Mouse (Mus musculus): ENCODE results near the gene Gosr1. TPM values are rescaled to one million over a fixed set of nuclear protein-coding genes. Genes with fewer than 3 reads are reported as not detected.

Gosr1 gene
- polyA plus RNA-seq, 2 experiments, result 24.7 to 36.3 TPM

DNA sequence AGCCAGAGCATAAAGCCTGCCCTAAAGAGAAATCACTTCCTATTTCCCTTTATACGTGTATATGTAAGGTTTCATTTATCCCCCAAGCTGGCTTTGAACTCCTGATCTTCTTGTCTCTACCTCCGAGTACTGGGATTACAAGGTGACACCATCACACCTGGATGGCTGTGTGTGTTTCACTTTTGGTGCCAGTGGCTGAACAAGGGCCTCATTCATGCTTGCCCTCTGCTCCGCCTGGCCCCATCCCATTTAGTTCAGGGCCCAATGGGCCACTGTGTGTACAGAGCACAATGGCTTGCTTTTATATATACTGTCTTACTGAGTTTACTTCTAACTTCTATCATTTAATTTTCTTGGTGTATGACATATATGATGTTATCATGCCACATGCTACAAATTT, 11.1 kb downstream of the Gosr1 start:
- Histone ChIP-seq H3K4me1 (ENCODE audit: control insufficient read depth, insufficient read depth, low read length) (no peaks in the 10 kb centered on the region), H3K36me3 (ENCODE audit: control insufficient read depth, insufficient read depth, low read length) (peaks cover 84% of the 10 kb centered on the region), H3K4me3 (replicated peaks; ENCODE audit: low read length) (no peak overlapping the region), H3K9ac (ENCODE audit: low read depth, low read length, severe bottlenecking) (no peak overlapping the region), H3K9me3 (ENCODE audit: control insufficient read depth, low read length) (no peaks in the 10 kb centered on the region), H3K27me3 (ENCODE audit: control insufficient read depth, insufficient read depth, low read length) (no peaks in the 10 kb centered on the region), H3K4me2 (replicated peaks; ENCODE audit: low read depth, low read length, severe bottlenecking) (no peak overlapping the region), H3K27ac (replicated peaks; ENCODE audit: low read depth, low read length) (no peak overlapping the region)
- no peak for TF ChIP-seq POLR2A (IDR thresholded peaks at IDR 0.05; ENCODE audit: borderline replicate concordance, extremely low read depth, insufficient read depth, insufficient read length)
- no peak for DNase-seq (ENCODE audit: low spot score)
- no peak for ATAC-seq (ENCODE audit: low FRiP score, low read depth)
- WGBS, result 89% methylated on average over 3 of the region's 3 CpGs

DNA sequence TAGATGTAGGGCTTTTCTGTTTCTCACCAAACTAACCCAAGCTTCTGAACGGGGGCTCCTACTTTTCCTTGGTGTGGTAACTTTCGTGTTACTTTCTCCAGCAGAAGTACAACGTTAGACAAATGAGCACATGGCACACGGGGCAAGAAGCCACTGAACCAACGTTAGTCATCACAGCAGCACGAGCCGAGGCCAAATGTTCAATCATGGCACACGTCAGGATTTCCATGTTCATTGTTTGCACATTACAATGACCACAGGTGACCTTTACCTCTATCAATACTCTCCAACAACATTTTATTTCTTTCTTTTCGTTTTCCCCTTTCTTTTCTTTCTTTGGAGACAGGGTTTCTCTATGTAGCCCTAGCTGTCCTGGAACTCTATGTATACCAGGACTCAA, 14.6 kb downstream of the Gosr1 start:
- Histone ChIP-seq H3K36me3 (ENCODE audit: control insufficient read depth, insufficient read depth, low read length) (peaks cover 85% of the 10 kb centered on the region), H3K9ac (ENCODE audit: low read depth, low read length, severe bottlenecking) (no peak overlapping the region), H3K4me3 (replicated peaks; ENCODE audit: low read length) (no peak overlapping the region), H3K9me3 (ENCODE audit: control insufficient read depth, low read length) (no peaks in the 10 kb centered on the region), H3K27me3 (ENCODE audit: control insufficient read depth, insufficient read depth, low read length) (no peaks in the 10 kb centered on the region), H3K27ac (replicated peaks; ENCODE audit: low read depth, low read length) (no peak overlapping the region), H3K4me2 (replicated peaks; ENCODE audit: low read depth, low read length, severe bottlenecking) (no peak overlapping the region), H3K4me1 (ENCODE audit: control insufficient read depth, insufficient read depth, low read length) (no peaks in the 10 kb centered on the region)
- no peak for TF ChIP-seq POLR2A (IDR thresholded peaks at IDR 0.05; ENCODE audit: borderline replicate concordance, extremely low read depth, insufficient read depth, insufficient read length)
- ATAC-seq (ENCODE audit: low FRiP score, low read depth) (no peak), DNase-seq (ENCODE audit: low spot score) (no peak)
- 92% methylated on average over 9 of the region's 9 CpGs for WGBS

DNA sequence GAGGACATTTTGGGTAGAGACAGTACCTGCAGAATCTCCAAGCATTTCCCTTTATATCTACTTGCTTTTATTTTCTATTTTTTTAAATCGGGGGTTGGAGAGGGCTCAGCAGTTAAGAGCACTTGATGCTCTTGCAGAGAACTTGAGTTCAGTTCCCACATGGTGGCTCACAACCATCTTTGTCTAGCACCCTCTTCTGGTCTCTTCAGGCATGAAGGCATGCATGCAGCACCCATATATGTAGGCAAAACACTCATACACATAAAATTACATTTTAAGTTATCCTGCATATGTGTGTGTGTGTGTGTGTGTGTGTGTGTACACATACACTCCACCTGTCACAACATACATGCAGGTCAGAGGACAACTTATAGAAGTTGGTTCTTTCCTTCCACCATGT, 17.5 kb downstream of the Gosr1 start:
- Histone ChIP-seq H3K9me3 (ENCODE audit: control insufficient read depth, low read length) (no peaks in the 10 kb centered on the region), H3K27me3 (ENCODE audit: control insufficient read depth, insufficient read depth, low read length) (no peaks in the 10 kb centered on the region), H3K4me3 (replicated peaks; ENCODE audit: low read length) (no peak overlapping the region), H3K4me1 (ENCODE audit: control insufficient read depth, insufficient read depth, low read length) (no peaks in the 10 kb centered on the region), H3K36me3 (ENCODE audit: control insufficient read depth, insufficient read depth, low read length) (peaks cover 69% of the 10 kb centered on the region), H3K9ac (ENCODE audit: low read depth, low read length, severe bottlenecking) (no peak overlapping the region), H3K27ac (replicated peaks; ENCODE audit: low read depth, low read length) (no peak overlapping the region), H3K4me2 (replicated peaks; ENCODE audit: low read depth, low read length, severe bottlenecking) (no peak overlapping the region)
- 93% methylated on average over 1 of the region's 1 CpGs for WGBS
- DNase-seq (ENCODE audit: low spot score), result no peak
- no peak for ATAC-seq (ENCODE audit: low FRiP score, low read depth)
- no peak for TF ChIP-seq POLR2A (IDR thresholded peaks at IDR 0.05; ENCODE audit: borderline replicate concordance, extremely low read depth, insufficient read depth, insufficient read length)

DNA sequence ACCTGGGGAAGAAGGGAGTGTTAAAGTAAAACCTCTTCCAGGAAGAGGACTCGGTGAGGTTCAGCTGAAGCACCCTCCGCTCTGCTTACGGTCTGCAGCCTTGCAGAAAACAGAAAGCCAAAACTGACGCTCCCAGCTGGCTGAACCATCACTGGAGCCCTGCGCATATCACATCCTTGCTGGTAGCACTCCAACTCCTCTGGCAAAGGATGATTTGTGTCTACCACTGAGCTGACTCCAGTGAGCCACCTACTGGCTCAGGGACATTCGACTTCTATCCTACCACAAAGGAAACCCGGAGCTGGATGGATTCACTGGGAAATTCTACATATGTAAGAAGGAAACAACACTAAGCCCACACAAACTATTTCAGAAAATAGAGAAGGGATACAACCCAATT, 18.8 kb downstream of the Gosr1 start:
- no peak overlapping the region for H3K9ac ChIP-seq (ENCODE audit: low read depth, low read length, severe bottlenecking)
- no peaks in the 10 kb centered on the region for H3K9me3 ChIP-seq (ENCODE audit: control insufficient read depth, low read length)
- peaks cover 61% of the 10 kb centered on the region for H3K36me3 ChIP-seq (ENCODE audit: control insufficient read depth, insufficient read depth, low read length)
- H3K27ac ChIP-seq (replicated peaks; ENCODE audit: low read depth, low read length), result no peak overlapping the region
- H3K4me3 ChIP-seq (replicated peaks; ENCODE audit: low read length), result no peak overlapping the region
- no peak for TF ChIP-seq POLR2A (IDR thresholded peaks at IDR 0.05; ENCODE audit: borderline replicate concordance, extremely low read depth, insufficient read depth, insufficient read length)
- H3K4me1 ChIP-seq (ENCODE audit: control insufficient read depth, insufficient read depth, low read length), result no peaks in the 10 kb centered on the region
- ATAC-seq (ENCODE audit: low FRiP score, low read depth), result no peak
- 78% methylated on average over 7 of the region's 7 CpGs for WGBS
- DNase-seq (ENCODE audit: low spot score), result peak; percentile 24
- H3K27me3 ChIP-seq (ENCODE audit: control insufficient read depth, insufficient read depth, low read length), result no peaks in the 10 kb centered on the region
- no peak overlapping the region for H3K4me2 ChIP-seq (replicated peaks; ENCODE audit: low read depth, low read length, severe bottlenecking)

DNA sequence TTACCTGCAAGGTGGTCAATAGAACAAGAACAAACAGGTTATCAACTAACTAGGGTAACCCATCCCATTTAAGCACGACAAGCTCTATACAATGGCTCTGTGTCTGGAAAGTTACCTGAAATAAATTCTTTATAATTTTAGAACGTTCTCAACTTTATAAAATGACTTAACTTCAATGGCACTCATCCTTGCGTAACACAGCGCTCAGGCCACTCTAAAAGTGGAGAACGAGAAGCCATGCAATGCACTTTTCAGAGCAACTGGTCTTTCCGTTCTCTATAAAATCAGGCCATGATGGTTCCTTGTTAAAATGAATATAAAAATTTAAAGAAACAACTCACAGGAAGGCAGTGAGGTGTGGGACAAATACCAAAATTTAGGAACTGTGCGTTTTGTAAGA, 20.9 kb downstream of the Gosr1 start:
- 81% methylated on average over 7 of the region's 7 CpGs for WGBS
- Histone ChIP-seq H3K9ac (ENCODE audit: low read depth, low read length, severe bottlenecking) (no peak overlapping the region), H3K9me3 (ENCODE audit: control insufficient read depth, low read length) (no peaks in the 10 kb centered on the region), H3K4me2 (replicated peaks; ENCODE audit: low read depth, low read length, severe bottlenecking) (no peak overlapping the region), H3K27me3 (ENCODE audit: control insufficient read depth, insufficient read depth, low read length) (no peaks in the 10 kb centered on the region), H3K4me1 (ENCODE audit: control insufficient read depth, insufficient read depth, low read length) (no peaks in the 10 kb centered on the region), H3K4me3 (replicated peaks; ENCODE audit: low read length) (no peak overlapping the region), H3K27ac (replicated peaks; ENCODE audit: low read depth, low read length) (no peak overlapping the region), H3K36me3 (ENCODE audit: control insufficient read depth, insufficient read depth, low read length) (peaks cover 50% of the 10 kb centered on the region)
- no peak for TF ChIP-seq POLR2A (IDR thresholded peaks at IDR 0.05; ENCODE audit: borderline replicate concordance, extremely low read depth, insufficient read depth, insufficient read length)
- no peak for ATAC-seq (ENCODE audit: low FRiP score, low read depth)
- no peak for DNase-seq (ENCODE audit: low spot score)

DNA sequence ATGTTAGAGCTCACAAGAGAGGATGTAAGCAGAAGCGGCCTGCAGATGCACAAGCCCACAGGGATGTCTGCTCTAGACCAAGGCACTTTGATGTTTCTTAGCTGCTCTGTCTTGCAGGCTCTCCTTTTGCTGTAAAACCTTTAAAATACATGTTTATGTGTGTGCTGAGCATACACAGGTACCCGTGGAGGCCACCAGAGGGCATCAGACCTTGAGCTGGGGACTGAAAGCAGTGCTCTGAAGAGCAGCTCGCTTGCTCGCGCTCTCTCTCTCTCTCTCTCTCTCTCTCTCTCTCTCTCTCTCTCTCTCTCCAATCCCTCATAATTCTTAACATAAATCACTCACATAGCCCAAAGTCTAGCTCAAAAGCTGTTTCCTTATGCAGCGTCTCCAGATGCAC, 24.3 kb downstream of the Gosr1 start:
- no peak overlapping the region for H3K9ac ChIP-seq (ENCODE audit: low read depth, low read length, severe bottlenecking)
- no peak overlapping the region for H3K4me3 ChIP-seq (replicated peaks; ENCODE audit: low read length)
- H3K27me3 ChIP-seq (ENCODE audit: control insufficient read depth, insufficient read depth, low read length), result no peaks in the 10 kb centered on the region
- no peaks in the 10 kb centered on the region for H3K4me1 ChIP-seq (ENCODE audit: control insufficient read depth, insufficient read depth, low read length)
- H3K36me3 ChIP-seq (ENCODE audit: control insufficient read depth, insufficient read depth, low read length), result peaks cover 51% of the 10 kb centered on the region
- TF ChIP-seq POLR2A (IDR thresholded peaks at IDR 0.05; ENCODE audit: borderline replicate concordance, extremely low read depth, insufficient read depth, insufficient read length), result no peak
- WGBS, result 81% methylated on average over 6 of the region's 6 CpGs
- no peak overlapping the region for H3K4me2 ChIP-seq (replicated peaks; ENCODE audit: low read depth, low read length, severe bottlenecking)
- no peak overlapping the region for H3K27ac ChIP-seq (replicated peaks; ENCODE audit: low read depth, low read length)
- DNase-seq (ENCODE audit: low spot score), result no peak
- ATAC-seq (ENCODE audit: low FRiP score, low read depth), result no peak
- H3K9me3 ChIP-seq (ENCODE audit: control insufficient read depth, low read length), result no peaks in the 10 kb centered on the region

All from limb, embryonic 14.5 days (tissue).